Mouse (Mus musculus): ENCODE measurements around the gene Gm20696. TPM values are rescaled to one million over a fixed set of nuclear protein-coding genes. Genes with fewer than 3 reads are reported as not detected.
A peak's percentile ranks its signal among the peaks of the same experiment; 100 is the strongest.

Gene Gm20696
- polyA plus RNA-seq, 1 experiment: 3.0 TPM

- Histone ChIP-seq H3K4me1 (ENCODE audit: control insufficient read depth, insufficient read depth, low read length) (no peaks in the 10 kb centered on the region), H3K4me3 (ENCODE audit: insufficient read depth, low read length) (peak overlapping the region; percentile 63; the same call in 1 of the 2 replicates), H3K27ac (ENCODE audit: insufficient read depth, low read depth, low read length) (no peak overlapping the region)
- TF ChIP-seq POLR2A (IDR thresholded peaks at IDR 0.05; ENCODE audit: borderline replicate concordance, low read depth, low read length) (no peak), CTCF (IDR thresholded peaks at IDR 0.05; ENCODE audit: low read depth, low read length) (no peak)
These were observed 25.1 kb upstream of the Gm20696 start for GRCm38 (mm10) chr6:99691666-99692205.

GRCm38 (mm10) chr6:99688513-99688912 is 21.9 kb upstream of the Gm20696 start:
- no peak overlapping the region for H3K27ac ChIP-seq (ENCODE audit: insufficient read depth, low read depth, low read length)
- H3K4me3 ChIP-seq (ENCODE audit: insufficient read depth, low read length): no peak overlapping the region
- no peaks in the 10 kb centered on the region for H3K4me1 ChIP-seq (ENCODE audit: control insufficient read depth, insufficient read depth, low read length)
- no peak for TF ChIP-seq CTCF (IDR thresholded peaks at IDR 0.05; ENCODE audit: low read depth, low read length)
- no peak for TF ChIP-seq POLR2A (IDR thresholded peaks at IDR 0.05; ENCODE audit: borderline replicate concordance, low read depth, low read length)

DNA sequence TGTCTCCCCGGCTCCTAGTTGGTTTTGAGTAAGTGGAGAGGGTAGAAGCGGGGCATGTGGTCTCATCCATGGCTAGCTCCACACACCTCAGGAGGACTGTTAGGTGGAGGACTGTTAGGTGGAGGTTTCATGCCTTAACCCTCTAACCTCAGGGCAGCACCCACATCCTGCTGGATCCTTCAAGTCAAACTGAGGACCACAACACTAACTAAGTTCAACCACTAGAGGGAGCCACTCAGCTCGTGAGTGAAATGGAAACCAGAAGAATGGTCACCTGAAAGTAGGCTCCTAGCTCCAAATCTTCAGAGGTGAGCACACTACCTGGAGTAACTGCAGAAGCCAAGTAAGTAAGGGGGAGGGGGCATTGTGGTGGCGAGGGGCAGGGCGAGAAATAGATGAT is 18.3 kb upstream of the Gm20696 start:
- Histone ChIP-seq H3K4me1 (ENCODE audit: control insufficient read depth, insufficient read depth, low read length) (no peaks in the 10 kb centered on the region), H3K4me3 (ENCODE audit: insufficient read depth, low read length) (no peak overlapping the region), H3K27ac (ENCODE audit: insufficient read depth, low read depth, low read length) (no peak overlapping the region)
- TF ChIP-seq CTCF (IDR thresholded peaks at IDR 0.05; ENCODE audit: low read depth, low read length) (peak; percentile 65), POLR2A (IDR thresholded peaks at IDR 0.05; ENCODE audit: borderline replicate concordance, low read depth, low read length) (no peak)

DNA sequence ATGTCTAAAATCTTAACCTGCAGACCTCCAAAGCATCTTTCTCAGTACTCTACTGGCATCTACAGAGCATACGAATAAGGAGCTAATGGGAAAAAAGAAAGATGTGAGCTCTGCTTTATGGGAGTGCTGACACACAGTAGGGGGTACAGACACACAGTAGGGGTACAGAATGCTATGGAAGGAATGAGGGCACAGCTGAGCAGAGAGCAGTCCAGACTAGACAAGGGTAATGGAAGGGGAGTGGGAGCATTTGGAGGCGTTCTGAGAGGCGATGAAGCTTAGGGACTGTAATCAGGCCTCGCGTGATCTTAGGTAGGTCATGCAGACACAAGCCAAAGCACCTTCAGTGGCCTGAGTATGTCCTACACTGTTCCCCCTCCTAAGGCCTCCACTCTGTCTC is 17.4 kb upstream of the Gm20696 start:
- Histone ChIP-seq H3K27ac (ENCODE audit: insufficient read depth, low read depth, low read length) (no peak overlapping the region), H3K4me1 (ENCODE audit: control insufficient read depth, insufficient read depth, low read length) (no peaks in the 10 kb centered on the region), H3K4me3 (ENCODE audit: insufficient read depth, low read length) (no peak overlapping the region)
- TF ChIP-seq POLR2A (IDR thresholded peaks at IDR 0.05; ENCODE audit: borderline replicate concordance, low read depth, low read length) (no peak), CTCF (IDR thresholded peaks at IDR 0.05; ENCODE audit: low read depth, low read length) (no peak)

GRCm38 (mm10) chr6:99678108-99678507 is 11.5 kb upstream of the Gm20696 start:
- H3K4me3 ChIP-seq (ENCODE audit: insufficient read depth, low read length): no peak overlapping the region
- H3K27ac ChIP-seq (ENCODE audit: insufficient read depth, low read depth, low read length): no peak overlapping the region
- no peaks in the 10 kb centered on the region for H3K4me1 ChIP-seq (ENCODE audit: control insufficient read depth, insufficient read depth, low read length)
- TF ChIP-seq POLR2A (IDR thresholded peaks at IDR 0.05; ENCODE audit: borderline replicate concordance, low read depth, low read length) (no peak), CTCF (IDR thresholded peaks at IDR 0.05; ENCODE audit: low read depth, low read length) (no peak)

- H3K4me1 ChIP-seq (ENCODE audit: control insufficient read depth, insufficient read depth, low read length): no peaks in the 10 kb centered on the region
- no peak for TF ChIP-seq CTCF (IDR thresholded peaks at IDR 0.05; ENCODE audit: low read depth, low read length)
- no peak for TF ChIP-seq POLR2A (IDR thresholded peaks at IDR 0.05; ENCODE audit: borderline replicate concordance, low read depth, low read length)
These were observed 10.7 kb upstream of the Gm20696 start for GRCm38 (mm10) chr6:99677325-99677724.

GRCm38 (mm10) chr6:99674482-99674881 is 7.9 kb upstream of the Gm20696 start:
- no peak for TF ChIP-seq POLR2A (IDR thresholded peaks at IDR 0.05; ENCODE audit: borderline replicate concordance, low read depth, low read length)
- Histone ChIP-seq H3K27ac (ENCODE audit: insufficient read depth, low read depth, low read length) (no peak overlapping the region), H3K4me1 (ENCODE audit: control insufficient read depth, insufficient read depth, low read length) (no peaks in the 10 kb centered on the region), H3K4me3 (ENCODE audit: insufficient read depth, low read length) (no peak overlapping the region)

More at GRCm38 (mm10) chr6:99677325-99677724, 10.7 kb upstream of the Gm20696 start:
- Histone ChIP-seq H3K27ac (ENCODE audit: insufficient read depth, low read depth, low read length) (no peak overlapping the region), H3K4me3 (ENCODE audit: insufficient read depth, low read length) (no peak overlapping the region)

DNA sequence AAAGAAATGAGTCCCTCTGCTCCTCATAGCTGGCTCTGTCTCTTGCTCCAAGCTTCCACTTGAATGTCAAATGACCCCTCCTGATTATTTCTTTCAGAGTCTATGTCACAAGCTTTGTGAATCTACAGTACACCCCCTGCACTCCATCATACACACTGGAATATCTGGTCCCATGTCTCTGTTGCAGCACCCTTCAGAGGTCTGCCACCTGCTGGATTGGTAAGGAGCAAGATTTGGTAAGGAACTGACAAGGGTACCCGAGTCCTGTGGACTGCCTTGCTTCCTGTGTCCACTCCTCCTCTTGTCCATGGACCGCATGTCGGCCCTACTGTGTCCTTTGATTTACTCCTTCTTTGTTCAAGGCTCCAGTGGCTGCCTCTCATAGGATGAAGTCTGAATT is 5.2 kb upstream of the Gm20696 start:
- no peak overlapping the region for H3K4me3 ChIP-seq (ENCODE audit: insufficient read depth, low read length)
- peaks cover 8% of the 10 kb centered on the region for H3K4me1 ChIP-seq (ENCODE audit: control insufficient read depth, insufficient read depth, low read length)
- no peak overlapping the region for H3K27ac ChIP-seq (ENCODE audit: insufficient read depth, low read depth, low read length)
- no peak for TF ChIP-seq POLR2A (IDR thresholded peaks at IDR 0.05; ENCODE audit: borderline replicate concordance, low read depth, low read length)
- TF ChIP-seq CTCF (IDR thresholded peaks at IDR 0.05; ENCODE audit: low read depth, low read length): no peak

DNA sequence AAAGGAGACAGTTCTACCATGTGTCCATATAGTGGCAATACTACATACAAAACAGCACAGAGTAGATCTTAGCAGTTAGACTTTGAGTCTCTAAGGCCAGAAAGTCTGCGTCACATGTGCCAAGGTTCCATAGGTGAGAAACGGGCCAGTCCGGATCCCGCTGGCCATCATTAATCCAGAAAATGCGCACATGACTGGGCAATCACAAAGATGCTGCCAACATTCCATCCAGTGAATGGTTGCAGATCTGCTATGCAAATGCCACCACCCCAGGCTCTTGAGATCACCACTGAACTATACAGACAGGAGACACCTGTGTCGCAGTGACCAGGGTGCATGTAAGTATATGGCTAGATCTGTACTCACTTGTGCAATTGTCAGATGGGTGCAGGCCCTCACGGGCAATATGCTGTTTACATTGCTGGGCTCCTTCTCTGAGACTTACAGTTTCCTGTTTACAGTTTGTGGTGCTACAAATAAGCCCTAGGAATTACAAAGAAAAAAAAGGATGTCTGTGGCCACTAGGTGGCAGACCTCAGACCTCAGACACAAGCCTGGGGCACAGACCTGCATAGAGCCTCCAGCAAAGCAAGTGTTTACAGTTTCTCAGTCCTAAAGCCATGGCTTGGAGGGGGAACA is 4.0 kb upstream of the Gm20696 start:
- TF ChIP-seq POLR2A (IDR thresholded peaks at IDR 0.05; ENCODE audit: borderline replicate concordance, low read depth, low read length) (no peak), CTCF (IDR thresholded peaks at IDR 0.05; ENCODE audit: low read depth, low read length) (peak; percentile 44)
- H3K27ac ChIP-seq (ENCODE audit: insufficient read depth, low read depth, low read length): no peak overlapping the region
- H3K4me1 ChIP-seq (ENCODE audit: control insufficient read depth, insufficient read depth, low read length): peaks cover 8% of the 10 kb centered on the region
- no peak overlapping the region for H3K4me3 ChIP-seq (ENCODE audit: insufficient read depth, low read length)

GRCm38 (mm10) chr6:99669481-99670325 is 3.1 kb upstream of the Gm20696 start:
- no peak overlapping the region for H3K27ac ChIP-seq (ENCODE audit: insufficient read depth, low read depth, low read length)
- H3K4me1 ChIP-seq (ENCODE audit: control insufficient read depth, insufficient read depth, low read length): peaks cover 8% of the 10 kb centered on the region
- H3K4me3 ChIP-seq (ENCODE audit: insufficient read depth, low read length): no peak overlapping the region
- TF ChIP-seq CTCF (IDR thresholded peaks at IDR 0.05; ENCODE audit: low read depth, low read length) (no peak), POLR2A (IDR thresholded peaks at IDR 0.05; ENCODE audit: borderline replicate concordance, low read depth, low read length) (no peak)

Measured in bone marrow macrophage, adult 2 months (primary cell).